Mouse (Mus musculus): ENCODE measurements around the gene Sec31b. TPM values are rescaled to one million over a fixed set of nuclear protein-coding genes. Genes with fewer than 3 reads are reported as not detected.

Sec31b gene
- polyA plus RNA-seq, 1 experiment from 2014 or later, result 0.36 TPM

DNA sequence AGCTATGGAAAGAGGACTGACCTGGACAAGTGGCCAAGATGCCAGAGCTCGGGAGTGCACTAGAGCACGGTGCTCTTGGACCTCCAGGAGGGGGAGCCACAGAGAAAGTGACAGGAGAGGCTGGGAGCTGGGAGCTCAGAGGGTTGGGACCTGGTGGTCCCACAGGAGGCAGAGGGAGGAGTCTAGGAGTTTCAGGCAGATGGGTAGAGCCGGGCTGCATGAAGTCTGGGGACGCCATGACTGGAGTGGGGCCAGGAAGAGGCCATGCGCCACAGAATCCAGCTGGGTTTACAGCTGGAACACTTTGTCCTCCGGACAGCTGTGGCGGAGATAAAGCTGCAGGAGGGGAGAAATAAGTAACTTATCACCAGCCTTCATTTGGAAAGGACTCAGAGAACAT lies 26.5 kb downstream of the Sec31b start:
- 10% methylated on average over 7 of the region's 7 CpGs for WGBS
- Histone ChIP-seq H3K9ac (replicated peaks; ENCODE audit: low read depth, low read length) (no peak overlapping the region), H3K36me3 (ENCODE audit: control insufficient read depth, insufficient read depth, low read length) (no peaks in the 10 kb centered on the region), H3K4me1 (ENCODE audit: control insufficient read depth, insufficient read depth, low read length) (peaks cover 12% of the 10 kb centered on the region; the same call in 1 of the 2 replicates), H3K9me3 (ENCODE audit: control insufficient read depth, low read depth, low read length) (no peaks in the 10 kb centered on the region), H3K4me3 (ENCODE audit: low read depth, low read length) (no peak overlapping the region), H3K4me2 (replicated peaks; ENCODE audit: low read depth, low read length) (no peak overlapping the region), H3K27ac (ENCODE audit: low read length) (peak overlapping the region; percentile 16; the same call in 1 of the 2 replicates), H3K27me3 (ENCODE audit: control insufficient read depth, insufficient read depth, low read length) (no peaks in the 10 kb centered on the region)
- peak; percentile 65; the same call in 1 of the 2 replicates for ATAC-seq (ENCODE audit: insufficient number of reproducible peaks, insufficient read depth, low FRiP score, low read depth)

DNA sequence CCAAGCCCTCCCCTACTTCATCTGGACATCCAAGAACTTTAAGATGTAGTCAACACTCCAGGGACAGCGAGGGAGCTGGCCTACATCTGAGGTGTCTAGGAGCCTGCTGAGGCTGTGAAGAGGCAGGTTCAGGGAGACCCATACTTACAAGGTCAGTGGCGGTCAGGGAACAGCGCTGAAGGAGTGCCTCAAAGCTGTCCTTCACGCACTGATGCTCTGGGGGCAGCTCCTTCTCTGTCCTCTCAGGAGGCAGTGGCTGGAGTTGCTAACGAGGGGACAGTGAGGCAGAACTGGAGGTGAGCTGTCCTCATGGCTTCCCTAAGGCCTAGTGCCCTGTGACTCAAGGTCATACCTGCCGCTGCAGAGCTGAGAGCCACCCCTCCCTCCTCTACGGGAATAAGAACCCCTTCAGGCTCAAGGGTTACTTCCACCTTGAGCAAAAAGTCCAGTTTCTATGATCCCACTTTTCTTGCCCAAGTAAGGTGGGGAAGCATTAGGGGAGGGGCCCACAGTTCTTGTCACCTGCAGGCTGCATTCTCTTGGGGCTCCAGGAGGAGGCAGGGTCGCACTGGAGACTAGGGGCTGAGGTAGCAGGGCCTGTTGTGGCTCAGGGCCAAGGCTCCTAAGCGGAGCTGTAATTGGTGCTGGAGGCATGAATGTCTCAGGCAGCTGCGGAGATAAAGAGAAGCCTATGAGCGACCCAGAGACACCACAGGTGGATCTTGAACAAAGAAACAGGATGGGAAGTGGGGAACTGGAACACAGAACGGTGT lies 27.5 kb downstream of the Sec31b start:
- no peaks in the 10 kb centered on the region for H3K36me3 ChIP-seq (ENCODE audit: control insufficient read depth, insufficient read depth, low read length)
- H3K27me3 ChIP-seq (ENCODE audit: control insufficient read depth, insufficient read depth, low read length), result no peaks in the 10 kb centered on the region
- ATAC-seq (ENCODE audit: insufficient number of reproducible peaks, insufficient read depth, low FRiP score, low read depth), result no peak
- 71% methylated on average over 12 of the region's 12 CpGs for WGBS
- no peak overlapping the region for H3K4me3 ChIP-seq (ENCODE audit: low read depth, low read length)
- H3K4me1 ChIP-seq (ENCODE audit: control insufficient read depth, insufficient read depth, low read length), result peaks cover 12% of the 10 kb centered on the region; the same call in 1 of the 2 replicates
- H3K9me3 ChIP-seq (ENCODE audit: control insufficient read depth, low read depth, low read length), result no peaks in the 10 kb centered on the region
- no peak overlapping the region for H3K27ac ChIP-seq (ENCODE audit: low read length)
- no peak overlapping the region for H3K9ac ChIP-seq (replicated peaks; ENCODE audit: low read depth, low read length)
- no peak overlapping the region for H3K4me2 ChIP-seq (replicated peaks; ENCODE audit: low read depth, low read length)

DNA sequence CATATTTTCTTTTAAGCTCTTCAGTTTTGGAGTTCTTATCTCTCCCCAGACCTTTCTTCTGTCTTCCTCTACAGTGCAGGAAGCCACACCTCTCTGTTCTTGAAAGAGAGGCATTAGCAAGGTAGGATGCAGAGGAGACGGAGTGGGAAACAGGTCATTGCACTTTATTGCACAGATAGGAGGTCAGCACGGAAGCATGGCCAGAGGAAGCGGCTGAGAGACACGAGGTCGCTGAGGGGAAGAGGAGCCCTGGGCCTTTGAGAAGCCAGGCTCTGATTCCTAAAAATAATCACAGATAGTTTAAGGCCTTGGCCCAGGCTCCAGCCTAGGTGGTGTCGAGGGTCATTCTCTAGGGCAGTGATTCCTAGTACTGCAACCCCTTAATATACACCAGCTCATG lies 29.9 kb downstream of the Sec31b start:
- no peak overlapping the region for H3K9ac ChIP-seq (replicated peaks; ENCODE audit: low read depth, low read length)
- no peaks in the 10 kb centered on the region for H3K36me3 ChIP-seq (ENCODE audit: control insufficient read depth, insufficient read depth, low read length)
- H3K27ac ChIP-seq (ENCODE audit: low read length), result peak overlapping the region; percentile 16; the same call in 1 of the 2 replicates
- no peak for ATAC-seq (ENCODE audit: insufficient number of reproducible peaks, insufficient read depth, low FRiP score, low read depth)
- no peak overlapping the region for H3K4me3 ChIP-seq (ENCODE audit: low read depth, low read length)
- H3K27me3 ChIP-seq (ENCODE audit: control insufficient read depth, insufficient read depth, low read length), result peaks cover 18% of the 10 kb centered on the region; the same call in 1 of the 2 replicates
- WGBS, result 55% methylated on average over 6 of the region's 6 CpGs
- H3K4me2 ChIP-seq (replicated peaks; ENCODE audit: low read depth, low read length), result no peak overlapping the region
- peaks cover 20% of the 10 kb centered on the region; the same call in 1 of the 2 replicates for H3K4me1 ChIP-seq (ENCODE audit: control insufficient read depth, insufficient read depth, low read length)
- no peaks in the 10 kb centered on the region for H3K9me3 ChIP-seq (ENCODE audit: control insufficient read depth, low read depth, low read length)

DNA sequence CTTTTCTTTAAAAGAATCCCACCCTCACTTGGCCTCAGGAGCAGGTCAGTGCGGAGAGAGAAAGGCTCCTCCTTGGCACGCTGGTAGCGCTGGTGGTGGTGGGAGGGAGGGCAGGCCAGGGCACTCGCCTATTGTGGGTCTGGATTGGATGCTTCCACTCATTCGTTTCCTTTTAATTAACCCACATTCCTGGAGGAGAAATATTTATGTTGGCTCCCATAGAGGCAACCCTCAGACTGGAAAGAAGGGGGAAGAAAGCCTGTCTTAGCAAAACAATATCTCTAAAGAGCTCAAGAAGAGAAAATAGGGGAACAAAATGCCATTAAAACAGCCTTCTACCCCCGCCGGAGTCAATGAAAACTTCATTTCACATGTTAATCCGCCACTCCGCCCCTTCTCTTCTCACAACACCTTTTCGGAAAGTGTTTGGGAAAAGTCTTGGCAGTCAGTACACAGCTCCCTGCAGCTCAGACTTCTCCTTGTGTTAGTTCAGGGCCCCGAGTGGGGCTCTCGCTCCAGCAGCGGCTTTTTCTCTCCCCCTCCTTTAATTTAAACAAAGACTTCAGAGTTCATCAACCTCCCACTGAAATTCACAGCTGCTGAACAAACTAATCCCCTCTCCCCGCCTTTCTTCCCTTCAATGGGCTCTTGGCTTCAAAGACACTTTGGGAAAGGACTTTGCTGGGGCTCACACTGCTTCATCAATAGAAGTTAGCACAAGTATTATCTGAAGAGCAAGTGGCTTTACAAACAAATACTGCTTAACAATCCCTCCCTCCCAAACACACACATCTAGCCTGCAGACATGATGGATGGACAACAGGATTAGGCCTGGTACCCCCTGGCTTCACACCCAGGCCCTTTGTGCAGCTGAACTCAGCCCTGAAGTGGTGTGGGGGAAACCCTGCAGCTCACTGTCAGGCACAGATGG lies 30.9 kb downstream of the Sec31b start:
- Histone ChIP-seq H3K9ac (replicated peaks; ENCODE audit: low read depth, low read length) (no peak overlapping the region), H3K27me3 (ENCODE audit: control insufficient read depth, insufficient read depth, low read length) (peaks cover 21% of the 10 kb centered on the region; the same call in 1 of the 2 replicates), H3K4me3 (ENCODE audit: low read depth, low read length) (no peak overlapping the region), H3K4me1 (ENCODE audit: control insufficient read depth, insufficient read depth, low read length) (peaks cover 18% of the 10 kb centered on the region; the same call in 1 of the 2 replicates), H3K4me2 (replicated peaks; ENCODE audit: low read depth, low read length) (no peak overlapping the region), H3K27ac (ENCODE audit: low read length) (peak overlapping the region; percentile 40; the same call in 1 of the 2 replicates), H3K36me3 (ENCODE audit: control insufficient read depth, insufficient read depth, low read length) (no peaks in the 10 kb centered on the region), H3K9me3 (ENCODE audit: control insufficient read depth, low read depth, low read length) (no peaks in the 10 kb centered on the region)
- 14% methylated on average over 14 of the region's 14 CpGs for WGBS
- ATAC-seq (ENCODE audit: insufficient number of reproducible peaks, insufficient read depth, low FRiP score, low read depth), result 0 out of 2 replicates have a peak, but pooled peaks have one; percentile 15

DNA sequence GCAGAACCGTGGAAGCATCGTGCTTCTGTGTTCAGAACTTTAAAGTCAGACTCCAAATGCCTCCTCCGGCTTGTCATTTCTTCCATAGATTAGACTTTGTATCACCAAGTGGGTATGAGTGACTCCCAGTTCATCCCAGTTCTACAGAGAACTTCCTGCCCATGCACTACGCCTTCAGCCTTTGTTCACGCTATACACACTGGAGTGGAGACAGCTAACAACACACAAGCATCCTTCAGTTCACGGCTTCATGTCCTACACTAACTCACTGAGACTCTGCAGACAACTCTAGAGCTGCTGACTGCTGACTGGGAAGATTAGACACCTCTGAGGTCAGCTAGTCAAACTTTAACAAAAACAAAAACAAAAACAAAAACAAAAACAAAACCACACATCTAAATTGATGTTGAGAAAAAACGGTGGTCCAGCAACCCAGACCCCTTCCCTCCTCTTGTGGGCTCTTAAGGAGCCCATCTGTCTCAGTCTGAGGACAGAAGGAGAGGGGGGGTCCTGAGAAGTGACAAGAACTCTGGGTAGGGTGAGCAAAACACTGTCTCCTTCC lies 31.7 kb downstream of the Sec31b start:
- Histone ChIP-seq H3K4me3 (ENCODE audit: low read depth, low read length) (no peak overlapping the region), H3K4me2 (replicated peaks; ENCODE audit: low read depth, low read length) (no peak overlapping the region), H3K36me3 (ENCODE audit: control insufficient read depth, insufficient read depth, low read length) (no peaks in the 10 kb centered on the region), H3K4me1 (ENCODE audit: control insufficient read depth, insufficient read depth, low read length) (peaks cover 18% of the 10 kb centered on the region; the same call in 1 of the 2 replicates), H3K27ac (ENCODE audit: low read length) (peak overlapping the region; percentile 40; the same call in 1 of the 2 replicates), H3K27me3 (ENCODE audit: control insufficient read depth, insufficient read depth, low read length) (peaks cover 27% of the 10 kb centered on the region; the same call in 1 of the 2 replicates), H3K9ac (replicated peaks; ENCODE audit: low read depth, low read length) (no peak overlapping the region), H3K9me3 (ENCODE audit: control insufficient read depth, low read depth, low read length) (no peaks in the 10 kb centered on the region)
- 0 out of 2 replicates have a peak, but pooled peaks have one; percentile 2 for ATAC-seq (ENCODE audit: insufficient number of reproducible peaks, insufficient read depth, low FRiP score, low read depth)
- WGBS, result 31% methylated on average over 7 of the region's 7 CpGs

DNA sequence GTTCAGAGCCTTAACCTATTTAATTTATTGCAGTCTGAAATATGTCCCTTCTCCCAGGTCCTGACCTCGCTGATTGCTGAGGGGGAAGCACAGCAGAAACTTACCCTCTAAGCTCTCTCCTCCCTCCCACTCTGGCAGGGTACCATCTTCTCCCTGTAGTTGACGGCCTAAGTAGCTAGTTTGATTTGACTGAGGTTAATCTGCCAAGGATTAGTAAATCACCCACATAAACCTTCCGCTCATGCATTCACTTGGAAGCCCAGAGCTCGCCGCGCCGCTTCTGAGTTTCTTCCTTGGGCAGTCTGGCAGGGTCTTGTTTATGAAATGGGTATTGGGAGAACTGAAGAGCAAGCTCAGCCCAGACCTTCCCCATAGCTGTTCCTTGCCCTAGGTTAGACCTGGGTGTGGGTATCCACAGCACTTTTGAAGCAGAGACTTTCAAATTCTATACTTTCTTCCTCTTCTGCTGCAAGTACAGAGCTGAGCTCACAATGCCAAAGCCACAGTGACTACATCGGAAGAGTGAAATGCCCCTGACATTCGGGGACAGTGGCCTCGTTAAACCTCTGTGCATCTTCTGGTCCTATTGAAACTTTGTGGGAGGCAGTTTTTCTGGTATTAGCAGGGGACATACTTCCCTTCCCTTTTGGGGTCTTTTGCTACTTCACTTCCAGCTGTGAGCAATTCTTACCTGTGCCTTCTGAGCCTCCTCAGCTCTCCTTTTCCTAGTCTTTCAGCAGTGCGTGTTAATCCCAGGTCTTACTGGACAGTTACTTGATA lies 32.4 kb downstream of the Sec31b start:
- peaks cover 29% of the 10 kb centered on the region; the same call in 1 of the 2 replicates for H3K27me3 ChIP-seq (ENCODE audit: control insufficient read depth, insufficient read depth, low read length)
- H3K36me3 ChIP-seq (ENCODE audit: control insufficient read depth, insufficient read depth, low read length), result no peaks in the 10 kb centered on the region
- no peaks in the 10 kb centered on the region for H3K9me3 ChIP-seq (ENCODE audit: control insufficient read depth, low read depth, low read length)
- no peak overlapping the region for H3K27ac ChIP-seq (ENCODE audit: low read length)
- no peak overlapping the region for H3K4me2 ChIP-seq (replicated peaks; ENCODE audit: low read depth, low read length)
- WGBS, result 26% methylated on average over 11 of the region's 11 CpGs
- H3K4me1 ChIP-seq (ENCODE audit: control insufficient read depth, insufficient read depth, low read length), result peaks cover 18% of the 10 kb centered on the region; the same call in 1 of the 2 replicates
- H3K4me3 ChIP-seq (ENCODE audit: low read depth, low read length), result no peak overlapping the region
- no peak overlapping the region for H3K9ac ChIP-seq (replicated peaks; ENCODE audit: low read depth, low read length)
- no peak for ATAC-seq (ENCODE audit: insufficient number of reproducible peaks, insufficient read depth, low FRiP score, low read depth)

DNA sequence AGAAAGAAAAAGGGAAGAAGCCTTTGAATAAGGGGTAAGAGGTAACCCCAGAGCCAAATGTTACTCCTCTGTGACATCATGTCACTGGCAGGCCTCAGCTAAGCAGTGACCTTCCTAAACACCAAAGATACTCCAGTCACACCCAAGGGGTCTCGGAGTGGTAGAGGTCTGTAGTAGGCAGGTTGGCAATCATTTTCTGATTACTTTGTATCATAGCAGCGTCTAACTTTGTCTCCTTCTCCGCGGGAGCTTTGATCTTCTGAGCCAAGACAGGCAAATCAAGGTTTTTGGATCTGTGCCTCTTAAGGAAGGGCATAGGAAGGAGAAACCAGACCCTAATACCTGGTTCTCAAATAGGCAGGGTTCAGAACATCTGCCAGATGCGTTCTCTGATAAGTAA lies 33.1 kb downstream of the Sec31b start:
- peaks cover 18% of the 10 kb centered on the region; the same call in 1 of the 2 replicates for H3K4me1 ChIP-seq (ENCODE audit: control insufficient read depth, insufficient read depth, low read length)
- no peak overlapping the region for H3K4me2 ChIP-seq (replicated peaks; ENCODE audit: low read depth, low read length)
- no peak for ATAC-seq (ENCODE audit: insufficient number of reproducible peaks, insufficient read depth, low FRiP score, low read depth)
- H3K9ac ChIP-seq (replicated peaks; ENCODE audit: low read depth, low read length), result no peak overlapping the region
- H3K36me3 ChIP-seq (ENCODE audit: control insufficient read depth, insufficient read depth, low read length), result no peaks in the 10 kb centered on the region
- H3K9me3 ChIP-seq (ENCODE audit: control insufficient read depth, low read depth, low read length), result no peaks in the 10 kb centered on the region
- H3K27me3 ChIP-seq (ENCODE audit: control insufficient read depth, insufficient read depth, low read length), result peaks cover 29% of the 10 kb centered on the region; the same call in 1 of the 2 replicates
- H3K4me3 ChIP-seq (ENCODE audit: low read depth, low read length), result no peak overlapping the region
- WGBS, result 40% methylated on average over 5 of the region's 5 CpGs
- H3K27ac ChIP-seq (ENCODE audit: low read length), result no peak overlapping the region
